Mouse (Mus musculus) spleen, postnatal 14 days (tissue): ENCODE measurements around the gene Gm14137.
A peak's percentile ranks its signal among the peaks of the same experiment; 100 is the strongest.

Source experiments
- DNase-seq, 2 experiments: peaks; one replicate each; pipeline ENCODE4 v3.0.0; 2021 to 2022; ENCODE audit warnings: low spot score in 2 of 2

The Gm14137 gene

DNA sequence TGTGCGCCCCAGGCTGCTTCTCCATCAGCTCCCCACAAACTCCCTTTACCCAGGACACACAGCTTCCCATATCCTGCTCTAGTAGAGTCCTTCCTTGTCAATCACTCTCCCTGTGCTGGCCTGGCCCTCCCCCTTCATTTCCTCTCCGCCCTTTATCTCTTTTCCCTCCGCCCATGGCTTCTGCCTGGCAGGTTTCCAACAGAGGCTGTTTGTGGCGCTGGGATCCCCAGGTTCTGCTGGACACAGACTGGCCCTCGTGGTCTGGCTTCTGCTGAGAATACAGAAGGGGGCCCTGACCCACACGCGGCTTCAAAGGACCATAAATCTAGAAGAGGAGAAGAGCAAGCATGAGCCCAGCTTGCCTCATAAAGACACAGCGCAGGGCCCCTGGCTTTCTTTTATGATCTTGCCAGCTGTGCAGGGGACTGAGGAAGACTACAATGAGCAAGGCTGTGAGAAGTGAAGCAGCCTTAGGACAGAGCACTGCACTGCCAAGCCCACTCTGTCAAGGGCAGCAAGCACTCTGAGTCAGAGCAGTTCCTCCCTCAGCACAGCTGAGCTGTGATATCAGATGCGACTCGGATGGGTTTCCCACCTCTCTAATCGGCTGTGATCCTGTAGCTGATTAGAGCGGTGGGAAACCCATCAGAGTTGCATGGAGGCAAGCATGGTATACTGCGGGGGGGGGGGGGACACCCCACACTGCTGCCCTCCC lies 1.3 kb upstream of the Gm14137 start:
- DNase-seq = peak in 1 of 2 experiments; percentile 45

DNA sequence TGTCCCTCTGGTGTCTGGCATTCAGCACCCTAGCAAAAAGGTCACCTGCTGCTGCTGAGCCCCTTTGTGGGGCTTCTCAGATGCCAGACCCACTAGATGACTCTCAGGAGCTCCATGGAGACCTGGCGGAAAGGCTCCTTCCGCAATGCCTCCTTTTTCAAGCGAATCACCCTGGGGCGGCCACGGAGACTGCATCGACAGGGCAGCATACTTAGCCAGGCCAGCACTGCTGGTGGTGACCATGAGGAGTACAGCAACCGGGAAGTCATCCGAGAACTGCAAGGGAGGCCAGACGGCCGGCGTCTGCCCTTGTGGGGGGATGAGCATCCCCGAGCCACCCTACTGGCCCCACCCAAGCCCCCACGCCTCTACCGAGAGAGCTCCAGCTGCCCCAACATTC lies 557 bp downstream of the Gm14137 start:
- no peak for DNase-seq

DNA sequence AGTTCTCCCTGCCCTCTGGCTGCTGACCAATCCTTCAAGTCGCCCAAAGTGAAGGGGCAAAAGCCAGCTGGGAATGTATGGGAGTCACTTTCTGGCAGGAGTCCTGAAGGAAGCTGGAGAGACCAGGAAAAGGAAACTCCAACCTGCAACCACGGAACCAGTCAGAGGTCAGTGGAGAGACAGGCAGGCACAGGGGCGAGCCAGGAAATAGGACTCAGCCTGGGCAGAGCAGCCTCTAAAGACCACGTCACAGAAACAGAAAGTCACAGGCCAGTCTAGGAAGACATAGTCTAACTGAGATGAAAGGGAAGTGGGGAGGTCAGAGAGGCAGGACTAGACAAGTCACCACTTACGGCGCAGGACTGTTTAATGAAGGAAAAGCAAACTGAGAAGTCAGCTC lies 1.3 kb downstream of the Gm14137 start:
- DNase-seq = no peak

DNA sequence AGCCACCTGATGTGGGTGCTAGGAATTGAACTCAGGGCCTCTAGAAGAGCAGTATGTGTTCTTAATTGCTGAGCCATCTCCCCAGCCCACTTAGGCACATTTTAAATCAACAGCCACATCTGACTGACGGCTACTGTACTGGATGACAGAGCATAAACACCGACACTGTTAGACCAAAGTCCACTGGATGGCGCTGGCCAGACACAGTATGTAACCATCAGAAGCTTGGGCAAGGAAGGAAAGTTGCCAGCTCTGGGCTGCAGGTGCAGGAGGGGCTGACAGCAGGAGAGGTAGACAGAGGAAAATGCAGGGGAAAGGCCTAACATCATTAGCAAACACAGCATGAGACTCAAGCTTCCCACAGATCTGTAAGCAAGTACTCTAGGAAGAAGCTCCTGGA lies 2.5 kb downstream of the Gm14137 start:
- DNase-seq = no peak

DNA sequence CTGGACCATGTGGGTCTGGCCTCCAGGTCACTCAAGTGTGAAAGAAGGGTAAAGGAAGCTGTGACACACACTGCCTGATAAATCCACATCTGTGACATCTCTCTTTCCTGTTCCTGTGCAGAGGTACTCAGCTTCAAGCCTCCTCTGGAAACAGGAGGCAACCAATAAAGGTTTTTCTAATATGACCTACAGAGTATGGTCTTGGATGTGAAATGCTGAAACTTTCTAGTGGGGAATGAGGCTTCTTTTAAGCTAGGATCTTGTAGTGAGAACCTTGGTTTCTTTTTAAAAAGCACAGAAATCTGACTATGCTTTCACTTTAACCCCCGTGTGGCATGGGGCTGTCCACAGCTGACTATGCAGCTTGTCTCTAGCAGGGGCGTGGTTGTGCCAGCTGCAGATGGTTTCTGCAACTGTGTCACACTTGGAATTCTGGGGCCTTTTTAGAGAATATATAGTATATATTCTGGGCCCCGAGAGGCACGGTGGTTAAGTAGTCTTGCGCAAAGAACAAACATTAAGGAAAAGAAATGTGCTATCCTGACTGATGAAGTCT lies 3.2 kb downstream of the Gm14137 start:
- no peak for DNase-seq

DNA sequence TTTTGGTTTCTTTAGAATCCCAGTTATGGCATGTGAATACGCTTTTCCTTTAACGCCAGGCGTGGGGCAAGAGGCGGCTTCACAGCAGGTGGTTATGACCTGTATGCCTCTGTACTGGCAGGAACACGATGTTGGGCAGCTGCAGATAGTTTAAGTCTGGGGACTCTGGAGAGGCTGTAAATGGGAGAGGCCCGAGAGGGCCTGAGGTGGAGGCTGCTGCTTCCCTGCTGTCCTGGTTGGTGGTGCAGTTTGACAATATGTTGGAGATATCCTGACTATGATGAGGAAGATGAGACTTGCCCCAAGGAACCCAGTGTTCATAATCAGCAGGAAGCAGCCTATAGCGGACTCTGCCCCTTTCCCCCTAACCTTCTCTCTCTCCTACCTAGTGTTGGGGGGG lies 8.6 kb downstream of the Gm14137 start:
- DNase-seq = no peak

DNA sequence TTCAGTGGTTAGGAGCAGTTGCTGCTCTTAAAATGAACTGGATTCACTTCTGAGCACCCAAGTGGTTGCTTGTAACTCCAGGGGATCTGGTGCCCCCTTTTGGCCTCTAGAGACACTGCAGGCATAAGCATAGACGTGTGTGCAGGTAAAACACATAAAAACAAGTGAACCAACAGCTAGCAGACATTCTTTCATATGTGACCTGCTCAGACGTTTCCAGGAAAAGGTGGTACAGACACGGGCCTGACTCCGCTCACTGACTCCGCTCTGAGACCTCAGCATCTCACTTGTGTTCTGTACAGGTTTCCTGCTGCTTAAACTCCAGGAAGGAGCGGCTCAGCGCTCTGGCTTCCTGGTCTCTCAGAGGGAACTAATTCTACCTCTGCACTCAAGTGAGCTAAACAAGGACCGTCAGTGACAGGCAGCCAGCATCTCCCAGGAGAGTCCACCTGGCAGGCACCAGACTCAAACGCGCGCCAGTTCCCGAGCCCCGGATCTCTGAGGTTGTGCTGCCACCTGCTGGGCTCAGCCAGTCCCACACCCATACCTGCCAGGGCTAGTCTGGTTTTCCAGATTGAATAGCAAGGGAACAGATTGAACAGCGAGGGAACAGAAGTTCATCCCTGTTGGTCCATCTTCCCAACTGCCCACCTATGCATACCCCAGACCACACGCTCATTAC lies 14.9 kb downstream of the Gm14137 start:
- DNase-seq = peak; percentile 79 to 86

DNA sequence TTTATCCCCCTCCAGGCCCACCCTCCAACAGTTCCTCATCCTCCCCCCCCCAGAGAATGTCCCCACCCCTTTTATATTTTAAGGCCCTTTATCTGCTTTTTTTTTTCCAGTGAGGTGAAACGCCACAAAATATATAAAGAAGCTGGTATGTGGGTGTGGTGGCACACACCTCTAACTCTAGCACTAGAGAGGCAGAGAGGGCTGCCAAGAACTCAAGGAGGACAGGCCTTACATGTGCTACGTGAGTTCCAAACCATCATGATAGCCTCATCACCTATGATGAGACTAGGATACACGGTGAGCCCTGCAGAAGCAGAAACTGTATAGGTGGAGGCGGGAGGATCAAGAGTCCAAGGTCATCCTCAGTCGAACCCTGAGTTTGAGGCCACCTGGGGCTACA lies 16.7 kb downstream of the Gm14137 start:
- no peak for DNase-seq

DNA sequence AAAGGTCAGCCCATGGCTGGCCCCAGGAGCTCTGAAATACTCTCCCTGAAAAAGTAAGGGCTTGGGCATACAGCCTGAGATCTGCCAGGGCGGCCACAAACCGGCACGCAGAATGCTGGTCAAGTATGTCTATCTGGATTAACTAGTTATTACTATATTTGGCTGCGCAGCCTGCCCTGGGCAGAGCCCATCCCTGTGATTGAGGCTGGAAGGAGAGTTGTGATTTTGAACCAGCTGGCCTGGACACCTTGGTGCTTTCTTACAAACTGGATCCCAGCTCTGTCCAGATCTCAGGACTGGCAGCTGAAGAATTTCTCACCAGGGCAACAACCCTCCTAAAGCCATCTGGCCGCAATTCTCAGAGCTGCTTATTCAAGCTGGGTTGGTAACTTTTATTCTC lies 19.8 kb downstream of the Gm14137 start:
- no peak for DNase-seq

DNA sequence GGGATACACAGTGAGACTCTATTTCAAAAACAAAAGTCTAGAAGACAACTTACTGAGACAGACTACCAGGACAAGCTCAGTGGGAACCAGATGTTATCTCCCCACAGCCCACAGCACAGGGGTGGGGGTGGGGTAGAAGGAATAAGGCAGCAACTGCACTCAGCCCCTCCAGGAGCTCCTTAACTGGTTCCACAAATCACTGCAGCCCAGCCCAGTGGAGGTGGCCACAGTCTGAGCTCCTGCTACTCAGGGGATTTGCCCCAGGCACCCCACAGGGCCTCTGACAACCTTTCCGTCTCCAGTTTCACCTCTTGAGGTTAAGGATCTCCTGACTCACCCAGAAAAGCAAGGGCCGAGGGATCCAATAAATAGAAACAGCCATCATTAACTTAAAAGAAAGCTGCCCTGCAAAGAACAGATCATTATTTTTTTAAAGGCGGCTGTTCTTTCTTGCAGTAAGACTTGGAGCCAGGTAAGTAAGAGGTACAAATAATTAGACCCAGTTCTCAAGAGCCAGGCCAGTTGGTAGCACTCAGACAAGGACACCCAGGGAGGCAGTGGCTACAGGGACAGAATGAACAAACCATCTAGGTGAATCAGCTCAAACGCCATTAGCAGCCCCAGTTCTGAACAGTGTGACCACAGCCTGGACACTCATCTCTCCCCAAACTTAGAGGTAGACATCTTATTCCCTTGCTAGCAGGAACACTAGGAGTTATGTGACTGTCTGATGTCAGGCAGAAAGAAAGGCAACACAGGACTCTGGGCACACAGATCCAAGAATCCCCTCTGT lies 22.2 kb downstream of the Gm14137 start:
- DNase-seq = no peak

DNA sequence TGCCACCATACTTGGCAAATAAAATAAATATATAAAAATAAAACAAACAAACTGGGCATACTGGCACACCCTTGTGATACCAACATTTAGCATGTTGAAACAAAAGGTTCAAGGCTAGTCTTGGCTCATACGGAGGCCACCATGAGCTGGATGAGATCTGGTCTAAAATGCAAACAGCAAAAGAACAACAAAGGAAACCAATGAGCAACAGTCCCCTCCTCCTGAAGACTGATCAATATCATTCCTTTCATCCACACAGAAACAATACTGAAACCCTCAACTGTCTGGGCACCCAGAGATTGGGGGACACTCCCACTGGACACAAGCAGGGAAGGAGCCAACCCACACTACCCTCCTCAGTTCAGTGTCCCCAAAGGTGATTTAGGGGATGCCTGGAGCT lies 23.2 kb downstream of the Gm14137 start:
- DNase-seq = no peak

DNA sequence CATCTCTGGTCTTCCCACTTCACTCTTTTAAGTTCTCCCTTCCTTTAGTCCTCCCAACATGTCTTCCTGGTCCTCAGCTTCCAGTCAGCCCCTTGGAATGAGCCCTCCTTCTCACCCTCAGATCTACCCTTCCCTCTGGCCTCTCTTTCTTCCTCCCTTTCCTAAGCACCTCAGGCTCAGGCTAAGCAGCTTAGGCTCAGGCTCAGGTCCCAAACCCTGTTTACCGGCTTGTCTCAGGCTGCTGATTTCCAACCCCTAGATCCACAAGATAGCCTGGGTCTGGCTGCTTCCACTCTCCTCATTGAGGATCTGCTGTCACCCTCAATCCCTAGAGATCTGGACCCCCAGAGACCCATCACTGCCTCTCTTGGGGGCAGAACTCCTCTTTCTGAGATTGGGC lies 23.7 kb downstream of the Gm14137 start:
- DNase-seq = no peak

DNA sequence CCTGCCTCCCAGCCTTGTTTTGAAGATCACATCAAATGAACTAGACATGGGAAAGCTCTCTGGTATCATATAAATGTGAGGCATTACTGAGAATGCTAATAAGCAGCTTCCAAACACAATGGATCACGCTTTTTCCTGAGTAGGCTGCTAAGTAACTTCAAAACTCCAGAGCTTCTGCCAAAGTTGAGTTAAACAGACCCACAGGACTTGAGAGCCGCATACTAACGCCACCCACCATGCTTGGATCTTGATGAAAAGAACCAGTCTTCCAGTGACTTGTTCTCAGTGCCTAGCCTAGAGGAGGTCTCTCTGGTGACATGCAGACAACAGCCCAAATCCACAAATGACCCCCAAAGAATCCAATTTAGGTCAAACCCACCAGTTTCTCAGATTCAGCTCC lies 24.6 kb downstream of the Gm14137 start:
- DNase-seq = no peak

DNA sequence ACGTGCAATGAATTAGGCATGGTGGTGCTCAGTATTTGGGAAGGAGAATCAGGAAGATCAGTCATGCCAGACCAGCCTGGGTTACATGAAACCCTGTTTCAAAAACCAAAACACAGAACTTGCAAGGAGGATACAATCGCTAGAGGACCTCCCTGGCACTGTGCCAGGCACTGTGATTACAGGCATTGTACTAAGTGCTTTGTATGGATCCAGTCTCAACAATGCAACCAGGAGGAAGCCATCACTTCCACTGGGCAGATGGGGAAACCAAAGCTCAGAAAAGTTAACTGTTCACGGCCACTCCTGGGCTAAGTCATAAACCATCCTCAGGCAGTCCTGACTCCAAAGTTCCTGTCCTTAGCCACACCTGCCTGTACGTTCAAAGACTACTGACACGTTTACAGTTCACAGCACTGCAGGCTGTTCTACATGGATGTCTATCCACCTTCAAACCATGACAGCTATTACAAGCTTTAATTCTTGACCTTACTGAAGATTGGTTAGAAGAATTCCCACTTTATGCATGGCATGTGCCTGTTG lies 28.7 kb downstream of the Gm14137 start:
- DNase-seq = no peak

DNA sequence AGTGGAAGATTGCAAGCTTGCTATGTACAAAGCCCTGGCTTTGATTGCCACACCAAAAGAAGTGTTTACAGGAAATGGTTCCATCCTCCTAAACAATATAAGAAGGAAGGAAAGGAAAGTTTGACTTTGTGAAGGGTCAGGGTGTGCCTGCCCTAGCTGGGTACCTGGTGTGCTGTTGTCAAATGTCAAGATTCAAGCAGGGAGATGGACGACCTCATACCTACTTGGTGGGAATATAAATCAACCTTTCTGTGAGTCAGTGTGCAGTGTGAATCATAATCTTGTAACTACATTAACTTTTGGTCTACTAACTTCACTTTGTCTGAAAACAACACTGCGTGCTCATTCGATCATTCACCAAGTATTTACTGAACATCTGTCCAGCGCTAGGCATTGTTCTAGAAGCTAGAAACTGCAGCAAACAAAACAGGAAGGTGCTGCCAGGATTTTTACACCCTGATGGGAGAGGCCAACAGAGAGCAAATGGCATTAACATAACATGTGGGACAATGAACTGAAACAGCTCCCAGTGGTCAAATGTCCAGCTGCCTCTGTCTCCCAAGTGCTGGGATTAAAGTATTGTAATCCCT lies 29.7 kb downstream of the Gm14137 start:
- no peak for DNase-seq

DNA sequence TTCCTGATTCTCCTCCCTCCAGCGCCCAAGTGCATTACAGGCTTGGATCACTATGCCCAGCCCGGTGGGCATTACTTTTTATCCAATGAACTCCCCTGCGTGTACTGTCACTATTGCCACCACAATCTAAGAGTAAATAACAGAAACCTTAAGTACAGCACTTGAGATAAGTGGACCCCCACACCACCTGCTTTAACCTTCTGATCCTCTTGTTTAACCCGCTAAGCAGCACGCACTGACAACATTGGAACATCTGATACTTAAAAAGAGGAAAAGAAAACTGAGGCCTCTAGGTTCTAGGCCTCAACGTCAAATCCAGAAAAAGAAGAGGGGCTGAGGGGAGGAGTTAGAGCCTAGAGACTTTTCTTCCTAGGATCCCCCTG lies 33.6 kb downstream of the Gm14137 start:
- no peak for DNase-seq

DNA sequence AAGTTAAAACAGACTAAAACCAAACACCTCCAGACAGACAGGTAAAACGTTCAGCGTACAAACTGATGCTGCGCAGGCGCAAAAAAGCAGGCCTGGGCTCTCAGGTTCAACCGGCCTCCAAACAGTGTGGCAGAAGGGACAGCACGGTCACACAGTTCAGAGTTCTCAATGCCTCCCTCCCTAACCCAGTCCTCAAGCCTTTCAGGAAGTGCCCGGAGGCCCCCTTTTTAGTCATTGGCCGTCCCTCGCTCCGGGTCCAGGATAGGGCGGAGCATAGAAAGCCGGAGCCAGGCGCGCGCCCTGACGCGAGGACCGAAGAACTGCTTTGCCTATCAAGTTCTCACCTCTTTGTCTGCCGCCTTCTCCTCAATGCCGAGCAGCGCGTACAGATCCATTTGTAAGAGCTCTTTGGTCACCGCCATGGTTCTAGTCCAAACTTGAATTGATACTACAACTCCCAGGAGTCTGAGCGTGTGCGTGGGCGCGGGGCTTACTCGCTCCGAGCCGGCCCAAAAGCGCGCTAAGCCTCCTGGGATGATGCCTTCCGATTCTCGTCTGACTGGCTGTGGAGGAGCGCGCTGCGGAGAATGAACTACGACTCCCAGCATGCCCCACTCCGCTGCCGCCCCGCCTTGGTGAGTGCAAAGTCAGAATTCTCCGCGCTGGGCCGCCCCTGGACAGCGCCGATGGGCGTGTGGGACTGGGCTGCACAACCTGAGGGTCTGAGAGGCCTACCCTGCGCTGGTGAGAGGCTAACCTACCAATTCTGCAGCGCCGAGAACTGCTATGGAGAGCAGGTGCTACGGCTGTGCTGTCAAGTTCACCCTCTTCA lies 34.3 kb downstream of the Gm14137 start, which contains the start of the genes Zfyve19 and Dnajc17:
Gene Zfyve19, plus strand, starts transcription at position 274 of the 832 bp plus-strand sequence.
Gene Dnajc17, minus strand, starts transcription at position 452 of the 832 bp plus-strand sequence.
- DNase-seq = peak; percentile 86 to 90

DNA sequence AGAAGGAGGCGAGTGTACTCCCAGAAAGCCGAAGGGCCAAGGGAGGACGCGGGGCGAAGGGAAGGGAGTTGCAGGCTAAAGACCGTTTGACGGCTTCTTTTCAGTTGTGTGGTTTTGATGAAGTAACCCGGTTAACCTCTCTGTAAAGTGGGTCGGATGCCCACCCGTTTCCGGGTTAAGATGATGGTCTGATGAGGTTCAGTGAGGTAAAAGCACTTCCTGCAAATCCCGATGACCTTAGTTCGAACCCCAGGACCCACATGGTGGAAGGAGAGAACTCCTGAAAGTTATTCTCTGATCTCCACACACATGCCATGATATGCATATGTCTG lies 34.8 kb downstream of the Gm14137 start:
- DNase-seq = no peak
